Mouse (Mus musculus): Measurements from ENCODE around the gene Spp1. TPM values are rescaled to one million over a fixed set of nuclear protein-coding genes. Genes with fewer than 3 reads are reported as not detected.

The Spp1 gene
- 1 to 10 TPM in 3 of 4 experiments, under 1 TPM in 1; 0.75 to 4.6 (median 2.4) TPM for total RNA-seq (2022)

- DNase-seq (ENCODE audit: low spot score in 2 of 2): no peak
Measured at GRCm38 (mm10) chr5:104434835-104435301, at the start of gene Spp1. TSS of gene Spp1 (plus strand) at chr5:104435118.

- no peak for DNase-seq (ENCODE audit: low spot score in 2 of 2)
Measured at GRCm38 (mm10) chr5:104385521-104385920, 49.4 kb upstream of the Spp1 start.

DNA sequence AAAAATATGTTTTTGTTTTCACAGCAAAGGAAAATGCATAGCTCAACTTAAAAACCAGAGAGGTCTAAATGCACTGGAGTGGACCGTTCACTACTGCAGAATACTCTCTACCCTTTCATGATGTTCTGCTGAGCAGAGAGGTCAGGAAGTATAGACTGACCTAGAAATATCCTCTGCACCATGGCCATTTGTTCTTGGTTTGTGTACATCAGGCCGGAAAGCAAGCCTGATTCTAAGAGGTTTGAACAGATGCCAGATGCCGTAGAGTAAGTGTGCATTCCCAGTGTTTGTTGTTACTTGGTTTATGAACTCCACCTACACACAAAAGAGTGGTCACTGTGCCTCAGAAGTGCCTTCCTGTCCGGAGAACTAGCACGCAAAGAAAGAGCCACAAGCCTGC, 48.0 kb upstream of the Spp1 start:
- DNase-seq (ENCODE audit: low spot score in 2 of 2): no peak

- no peak for DNase-seq (ENCODE audit: low spot score in 2 of 2)
Measured at GRCm38 (mm10) chr5:104390962-104391361, 44.0 kb upstream of the Spp1 start.

DNA sequence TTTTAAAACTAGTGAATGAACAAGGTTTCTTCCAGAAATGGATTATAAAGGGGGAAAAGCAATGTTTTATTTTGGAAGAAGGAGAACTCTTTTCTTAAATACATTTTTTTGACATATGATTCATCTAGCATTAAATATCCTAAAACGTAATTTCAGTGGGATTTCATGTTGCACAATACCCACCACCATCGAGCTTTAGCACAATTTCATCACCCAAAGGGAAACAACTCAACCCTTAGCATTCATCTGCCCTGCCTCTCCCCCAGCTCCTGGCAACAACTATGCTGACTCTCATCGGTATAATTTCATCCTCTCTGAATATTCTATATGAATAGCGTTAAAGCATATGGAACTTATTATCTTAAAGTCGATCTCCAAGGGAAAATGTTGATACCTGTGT, 42.1 kb upstream of the Spp1 start:
- no peak for DNase-seq (ENCODE audit: low spot score in 2 of 2)

DNA sequence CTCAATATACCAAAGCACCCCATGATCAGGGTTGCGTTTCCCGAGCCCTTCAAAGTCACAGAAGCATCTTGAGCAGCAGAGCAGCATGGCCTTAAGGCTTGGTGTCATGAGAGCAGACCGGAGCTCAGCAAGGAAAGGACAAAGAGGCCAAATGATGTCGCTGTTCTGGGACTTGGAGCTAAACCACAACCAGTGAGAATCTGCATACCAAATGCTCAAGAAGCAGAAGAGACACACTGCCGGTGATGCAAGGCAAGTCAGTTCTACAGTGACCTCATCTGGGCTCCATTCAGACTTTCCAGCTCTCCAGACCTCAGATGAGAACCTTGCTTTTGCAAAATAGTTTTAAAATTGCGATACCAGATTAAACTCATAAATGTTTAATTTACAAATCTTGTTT, 38.6 kb upstream of the Spp1 start:
- DNase-seq (ENCODE audit: low spot score in 2 of 2): no peak

DNA sequence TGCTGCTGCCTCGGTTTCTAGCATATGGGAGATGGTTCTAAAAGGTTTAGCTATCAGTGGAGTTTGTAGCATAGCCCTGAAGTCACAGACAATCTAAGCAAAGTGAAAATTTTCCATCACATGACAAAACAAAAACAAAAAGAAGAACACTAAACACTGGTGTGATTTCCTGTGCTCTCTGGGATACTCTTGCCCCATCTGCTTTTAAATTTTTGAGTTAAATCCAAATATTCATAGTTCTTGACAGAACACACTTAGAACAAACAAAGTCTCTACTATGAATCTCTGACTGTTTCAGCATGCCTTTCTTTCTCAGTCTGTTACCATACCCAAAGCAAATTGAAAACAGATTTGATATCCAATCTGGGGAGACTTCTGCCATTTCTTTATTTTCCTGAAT, 36.9 kb upstream of the Spp1 start:
- no peak for DNase-seq (ENCODE audit: low spot score in 2 of 2)

DNA sequence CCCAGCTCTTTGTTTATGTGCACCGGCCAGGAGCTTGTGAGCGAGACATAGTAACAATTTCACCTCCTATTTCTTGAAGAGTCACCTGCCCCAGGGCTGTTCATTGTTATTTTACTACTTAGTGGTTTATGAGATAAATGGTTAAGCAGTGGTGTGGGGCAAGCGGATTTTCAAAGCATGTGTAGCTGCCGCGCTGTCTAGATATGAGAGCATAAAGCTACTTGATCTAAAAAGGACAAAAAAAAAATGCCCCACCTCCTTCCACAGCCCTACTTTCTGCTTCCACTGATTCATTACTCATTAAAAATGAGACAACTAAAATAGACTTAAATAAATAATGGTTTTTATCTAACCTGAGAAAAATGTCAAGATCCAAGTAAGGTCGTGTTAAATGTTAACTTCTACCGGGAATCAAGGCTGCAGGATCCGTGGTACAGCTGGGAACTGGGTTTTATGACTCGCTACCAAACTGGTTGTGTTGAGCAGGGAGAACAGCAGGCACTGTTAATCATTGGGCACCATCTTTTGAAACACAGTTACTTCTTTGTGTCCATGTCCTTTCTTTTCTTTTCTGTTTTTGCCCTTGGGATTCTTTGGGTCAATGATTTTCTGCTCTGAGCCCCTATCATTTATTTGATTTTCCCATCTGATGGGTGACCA, 35.5 kb upstream of the Spp1 start:
- DNase-seq (ENCODE audit: low spot score in 2 of 2): no peak

GRCm38 (mm10) chr5:104399970-104400369, 34.9 kb upstream of the Spp1 start:
- DNase-seq (ENCODE audit: low spot score in 2 of 2): no peak

GRCm38 (mm10) chr5:104402651-104403050, 32.3 kb upstream of the Spp1 start:
- DNase-seq (ENCODE audit: low spot score in 2 of 2): no peak

- no peak for DNase-seq (ENCODE audit: low spot score in 2 of 2)
Measured at GRCm38 (mm10) chr5:104403351-104403750, 31.6 kb upstream of the Spp1 start.

GRCm38 (mm10) chr5:104404551-104404950, 30.4 kb upstream of the Spp1 start:
- no peak for DNase-seq (ENCODE audit: low spot score in 2 of 2)

DNA sequence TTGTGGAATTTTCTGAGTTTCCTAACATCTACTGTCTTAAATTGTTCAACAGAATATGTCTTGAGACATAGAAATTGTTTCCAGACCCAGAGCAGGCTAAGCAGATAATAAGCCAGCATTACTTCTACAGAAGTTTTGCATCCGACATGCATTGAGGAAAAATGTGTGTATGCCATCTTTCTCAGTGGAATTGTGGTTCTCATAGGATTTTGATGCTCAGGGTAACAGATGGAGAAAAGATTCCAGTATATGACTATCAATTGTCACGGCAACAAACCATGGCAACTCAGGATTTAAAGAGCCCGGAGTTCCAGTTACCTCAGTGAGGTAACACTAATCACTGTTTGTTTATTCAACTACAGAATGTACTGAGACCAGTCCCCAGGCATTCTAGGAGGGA, 29.9 kb upstream of the Spp1 start:
- DNase-seq (ENCODE audit: low spot score in 2 of 2): no peak

DNA sequence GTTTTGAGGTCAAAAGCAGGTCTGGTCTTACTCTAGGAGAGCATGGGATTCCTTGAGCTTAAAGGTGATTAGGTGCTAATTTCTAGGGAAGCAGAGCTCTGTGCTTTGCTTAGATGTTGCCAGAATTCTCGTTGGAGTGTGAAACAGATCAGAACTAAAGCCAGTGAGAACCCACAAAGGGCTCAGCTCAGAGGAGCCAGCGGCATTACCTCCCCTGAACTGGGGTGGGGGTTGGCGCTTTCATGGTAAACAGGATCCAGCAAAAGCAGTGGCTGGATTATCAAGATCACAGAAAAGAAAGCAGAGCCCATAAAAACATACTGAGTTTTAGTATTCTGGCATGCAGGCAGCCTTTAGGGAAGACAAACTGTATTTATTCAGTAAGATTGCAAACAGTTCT, 28.2 kb upstream of the Spp1 start:
- no peak for DNase-seq (ENCODE audit: low spot score in 2 of 2)

GRCm38 (mm10) chr5:104407541-104408231, 27.2 kb upstream of the Spp1 start:
- peak in 1 of 2 experiments; percentile 10 for DNase-seq (ENCODE audit: low spot score in 2 of 2)

GRCm38 (mm10) chr5:104408549-104408948, 26.4 kb upstream of the Spp1 start:
- DNase-seq (ENCODE audit: low spot score in 2 of 2): no peak

DNA sequence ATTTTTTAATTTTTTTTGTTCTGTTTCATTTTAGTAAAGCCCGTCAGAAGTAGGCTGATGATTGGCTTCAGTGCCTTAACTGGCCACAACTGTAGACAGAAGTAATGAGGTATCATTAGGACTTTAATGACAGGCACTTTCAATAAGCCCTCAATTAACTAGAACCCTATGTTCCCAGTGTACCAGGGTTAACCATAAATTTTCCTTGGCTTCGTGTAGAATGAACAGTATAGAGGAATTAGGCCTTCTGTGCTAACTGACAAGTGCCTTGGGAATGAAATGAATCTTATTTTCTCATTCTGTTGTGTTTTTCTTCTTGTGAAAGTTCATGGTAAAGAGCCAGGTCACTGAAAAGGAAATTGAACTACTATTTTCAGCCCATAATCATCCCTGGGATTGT, 18.9 kb upstream of the Spp1 start:
- no peak for DNase-seq (ENCODE audit: low spot score in 2 of 2)

DNA sequence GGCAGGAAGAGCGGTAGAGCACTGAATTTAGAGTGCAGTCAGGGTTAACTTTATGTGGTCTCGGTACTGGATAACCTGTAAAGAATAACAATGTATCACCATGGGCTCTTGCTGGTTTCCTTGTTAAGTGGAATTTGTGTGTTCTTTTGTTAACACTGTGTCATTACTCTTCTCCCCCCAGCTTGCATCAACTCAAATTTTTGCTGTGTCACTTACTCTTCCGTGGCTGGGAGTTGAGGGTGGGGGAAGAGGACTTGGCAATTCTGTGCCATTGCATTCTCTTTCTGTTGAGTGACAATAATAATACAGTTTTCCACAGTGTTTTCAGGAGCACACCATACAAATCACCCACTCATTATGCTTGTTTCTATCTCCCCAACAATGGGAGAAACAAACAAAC, 17.9 kb upstream of the Spp1 start:
- DNase-seq (ENCODE audit: low spot score in 2 of 2): no peak

DNA sequence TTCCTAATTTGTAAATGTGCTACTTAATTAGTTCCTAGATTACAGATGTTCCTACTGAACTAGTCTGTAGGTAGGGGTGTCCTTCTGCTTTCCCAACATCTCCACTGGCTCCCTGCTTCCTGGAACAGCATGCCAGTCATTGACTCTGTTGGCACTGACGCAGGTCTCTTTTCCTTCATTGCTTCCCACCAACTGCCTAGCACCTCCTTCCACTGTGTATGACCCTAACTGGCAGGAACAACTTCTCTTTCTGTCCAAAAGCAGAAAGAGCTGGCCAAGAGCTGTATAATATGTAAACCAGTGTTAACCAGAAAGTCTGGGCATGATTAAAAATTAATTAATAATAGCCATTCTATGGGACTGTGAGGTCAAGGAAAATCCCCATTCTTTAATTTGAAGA, 17.2 kb upstream of the Spp1 start:
- no peak for DNase-seq (ENCODE audit: low spot score in 2 of 2)

DNA sequence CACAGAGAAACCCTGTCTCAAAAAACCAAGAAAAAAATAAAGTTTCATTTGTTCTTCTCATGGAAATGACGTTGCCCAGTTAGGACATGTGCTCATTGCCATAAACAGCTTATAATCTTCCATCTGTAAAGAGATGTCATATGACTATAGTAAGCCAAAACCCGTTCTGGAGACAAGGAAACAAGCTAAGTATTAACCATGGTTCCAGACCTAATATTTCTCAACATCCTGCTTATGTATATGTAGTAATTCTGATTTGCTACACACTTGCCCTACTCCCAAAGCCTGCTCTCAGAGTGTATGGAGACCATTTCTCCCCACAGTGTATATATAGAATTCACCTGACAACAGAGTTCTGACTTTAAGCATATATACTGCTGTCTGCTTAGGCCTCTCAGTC, 12.9 kb upstream of the Spp1 start:
- no peak for DNase-seq (ENCODE audit: low spot score in 2 of 2)

GRCm38 (mm10) chr5:104423861-104424260, 11.1 kb upstream of the Spp1 start:
- no peak for DNase-seq (ENCODE audit: low spot score in 2 of 2)

DNA sequence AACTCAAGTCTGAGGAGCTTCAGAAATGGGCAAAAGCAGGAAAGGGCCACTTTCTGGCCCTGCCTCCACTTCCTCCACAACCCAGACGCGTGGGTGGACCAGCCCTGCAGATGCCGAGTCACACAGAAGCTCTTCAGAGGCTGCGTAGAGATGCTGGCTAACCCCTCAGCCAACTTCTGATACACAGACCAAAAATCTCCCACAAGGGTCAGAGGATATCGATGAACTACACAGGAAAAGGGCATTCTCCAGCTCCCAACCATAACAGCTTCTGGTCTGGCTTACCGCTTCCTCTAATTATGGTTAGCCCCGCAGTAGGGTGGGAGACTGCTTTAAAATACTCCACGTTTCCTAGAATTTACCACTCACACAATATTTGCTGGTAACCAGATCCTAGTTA, 9.0 kb upstream of the Spp1 start:
- DNase-seq (ENCODE audit: low spot score in 2 of 2): no peak

- DNase-seq (ENCODE audit: low spot score in 2 of 2): no peak
Measured at GRCm38 (mm10) chr5:104432886-104433285, 2.0 kb upstream of the Spp1 start.
